Mouse (Mus musculus) embryo, embryonic 10 days (tissue): ENCODE measurements around the gene Vgll3.

Experiments used
- DNase-seq: peaks from one replicate; pipeline ENCODE4 v3.0.0-alpha.2; 2015; ENCODE audit warnings: low spot score

Gene Vgll3

DNA sequence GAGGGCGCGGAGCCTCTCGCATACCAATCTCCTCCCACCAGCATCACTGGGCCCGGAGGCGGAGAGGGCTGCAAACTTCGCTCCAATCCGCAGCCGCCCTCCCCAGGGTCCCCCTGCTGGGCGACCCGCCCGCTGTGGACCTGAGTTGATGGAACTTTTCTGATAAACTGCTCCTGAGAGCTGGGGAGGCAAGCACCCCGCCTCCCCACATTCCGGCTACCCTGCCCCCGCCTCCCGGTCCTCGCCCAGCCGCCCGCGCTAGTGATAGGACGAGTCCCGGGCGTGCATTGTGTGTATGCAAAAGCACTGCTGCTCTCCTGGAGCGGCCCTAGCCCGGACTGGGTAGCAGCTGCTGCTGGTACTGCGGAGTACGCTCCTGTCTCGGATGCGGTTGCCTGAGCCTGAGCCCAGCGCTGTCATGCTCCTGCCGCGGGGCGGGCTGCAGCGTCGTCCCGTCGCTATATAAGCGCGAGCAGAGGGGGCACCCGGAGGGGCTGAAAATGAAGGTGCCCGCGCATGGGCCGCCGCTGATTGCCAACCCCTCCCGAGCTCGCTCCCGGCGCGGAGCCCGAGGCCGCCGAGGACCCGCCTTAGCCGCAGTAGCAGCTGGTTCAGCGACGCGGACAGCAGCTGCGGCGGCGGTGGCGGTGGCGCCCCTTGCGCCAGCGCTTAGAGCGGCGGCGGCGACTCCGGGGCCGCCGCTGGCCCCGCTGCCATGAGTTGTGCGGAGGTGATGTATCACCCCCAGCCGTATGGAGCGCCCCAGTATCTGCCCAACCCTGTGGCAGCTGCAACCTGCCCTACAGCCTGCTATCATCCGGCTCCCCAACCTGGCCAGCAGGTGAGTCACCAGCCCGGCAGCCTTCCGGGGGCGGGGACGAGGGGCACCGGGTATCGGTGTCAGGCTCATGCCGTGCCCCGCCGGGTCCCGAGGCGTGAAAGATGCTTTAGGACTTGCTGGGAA lies at the start of gene Vgll3:
Gene Vgll3 (plus strand): TSS at position 340 of the 964 bp plus-strand sequence.
- peak; percentile 88 for DNase-seq

DNA sequence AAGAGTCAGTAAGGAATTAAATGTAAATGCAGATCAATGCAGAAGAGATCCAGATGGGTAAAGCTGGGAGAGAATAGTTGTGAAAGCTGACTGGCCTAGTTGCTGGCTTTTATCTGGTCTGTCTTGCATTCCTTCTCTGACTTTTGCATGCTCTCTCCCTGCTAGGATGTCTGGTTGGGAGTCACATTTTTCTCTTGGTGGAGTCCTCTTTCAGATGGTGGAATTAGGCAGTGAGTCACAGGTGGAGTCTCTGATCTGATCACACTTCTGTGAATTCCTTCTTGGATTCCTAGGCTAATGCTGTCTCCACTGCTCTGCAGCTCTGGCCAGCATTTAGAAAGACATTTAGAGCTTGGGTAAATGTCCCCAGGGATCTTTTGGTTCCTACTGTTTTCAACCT lies 49.1 kb upstream of the Vgll3 start:
- no peak for DNase-seq

DNA sequence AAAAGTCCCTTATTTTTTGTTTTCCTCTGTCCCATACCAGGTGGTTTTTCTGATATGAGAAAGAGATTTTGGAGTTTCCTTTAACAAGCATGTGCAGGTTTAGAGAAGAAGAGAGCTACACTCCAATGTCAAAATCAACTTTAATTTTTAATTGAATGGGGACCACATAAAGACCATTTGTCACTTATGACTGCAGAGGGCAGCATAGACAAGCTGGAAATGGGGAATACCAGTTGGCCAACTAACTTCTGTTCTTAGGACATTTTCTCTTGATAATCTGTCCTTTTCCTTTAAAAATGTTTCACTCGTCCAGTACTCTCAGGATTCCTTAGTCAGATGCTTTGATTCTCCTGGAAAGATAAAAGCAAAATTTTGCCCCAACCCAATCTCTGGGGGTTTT lies 29.1 kb upstream of the Vgll3 start:
- DNase-seq: no peak

DNA sequence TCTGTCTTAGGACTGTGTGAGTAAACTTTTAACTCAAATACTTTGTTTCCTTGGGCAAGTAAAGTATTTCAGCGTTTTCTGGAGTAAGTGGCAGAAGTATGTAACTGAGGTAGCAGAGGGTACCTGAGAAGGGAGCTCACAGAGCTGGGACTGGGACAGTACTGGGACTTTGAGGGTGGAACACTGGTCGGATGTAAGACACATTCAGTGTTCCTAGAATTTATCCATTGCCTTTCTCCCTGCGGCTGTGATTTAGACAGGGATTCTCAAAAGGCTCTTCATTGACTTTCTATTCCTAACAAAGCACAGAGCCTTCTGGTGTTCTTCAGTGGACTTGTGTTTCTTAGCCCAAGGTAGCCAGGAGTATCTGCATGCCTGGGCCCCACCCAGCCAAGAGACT lies 1.0 kb downstream of the Vgll3 start:
- DNase-seq: no peak

DNA sequence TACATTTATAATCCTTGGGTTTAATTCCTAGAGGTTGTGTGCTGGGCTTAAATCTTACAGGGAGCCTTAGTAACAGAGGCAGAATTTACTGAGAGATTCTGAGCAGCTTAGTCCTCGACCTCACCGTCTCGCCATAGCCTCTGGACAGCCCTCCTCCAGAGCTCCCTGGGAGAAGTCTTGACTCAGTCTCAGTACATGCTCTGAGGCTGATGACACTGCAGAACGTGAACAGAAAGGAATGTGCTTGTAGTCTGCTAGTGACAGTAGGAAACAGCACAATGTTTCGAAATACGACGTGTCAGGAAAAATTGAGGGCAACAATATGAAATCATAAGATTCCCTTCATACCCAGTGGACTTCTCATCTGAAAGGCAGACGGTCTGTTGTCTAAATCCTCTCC lies 3.7 kb downstream of the Vgll3 start:
- no peak for DNase-seq

DNA sequence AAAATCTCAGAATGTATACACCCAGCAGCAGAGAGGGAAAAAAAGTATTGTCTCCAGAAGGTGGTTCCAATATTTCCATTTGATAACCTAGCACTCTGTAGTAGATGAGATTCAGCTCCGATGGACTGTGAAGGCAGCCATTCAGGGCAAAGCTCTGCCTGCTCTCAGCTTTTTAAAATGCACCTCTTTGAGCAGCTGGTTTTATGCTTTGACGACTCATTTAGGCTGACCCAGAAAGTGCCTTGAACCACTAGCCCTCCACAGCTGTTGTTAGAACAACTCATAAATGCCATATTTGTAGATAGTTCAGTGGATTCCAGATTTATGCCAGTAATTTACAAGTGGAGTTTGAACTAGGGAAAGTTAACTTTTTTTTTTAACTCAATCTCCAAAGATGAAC lies 5.7 kb downstream of the Vgll3 start:
- no peak for DNase-seq

DNA sequence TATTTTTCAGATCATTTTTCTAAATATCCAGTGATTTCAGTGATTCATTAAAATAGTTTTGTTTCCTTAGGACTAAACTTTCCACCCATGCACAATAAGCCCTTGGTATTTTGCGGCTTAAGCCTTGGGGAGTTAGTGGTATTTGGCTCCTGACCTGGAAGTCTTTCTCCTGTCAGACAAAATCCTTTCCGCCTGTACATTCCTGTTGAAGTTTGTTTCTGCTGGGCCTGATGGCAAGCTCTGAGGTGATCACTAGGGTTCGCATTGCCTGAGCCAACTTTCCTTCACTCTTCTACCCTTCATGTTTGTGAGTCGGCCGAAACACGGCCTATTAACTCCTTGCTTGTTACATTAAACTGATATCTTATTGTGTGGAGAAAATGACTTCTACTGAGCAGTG lies 8.7 kb downstream of the Vgll3 start:
- no peak for DNase-seq

DNA sequence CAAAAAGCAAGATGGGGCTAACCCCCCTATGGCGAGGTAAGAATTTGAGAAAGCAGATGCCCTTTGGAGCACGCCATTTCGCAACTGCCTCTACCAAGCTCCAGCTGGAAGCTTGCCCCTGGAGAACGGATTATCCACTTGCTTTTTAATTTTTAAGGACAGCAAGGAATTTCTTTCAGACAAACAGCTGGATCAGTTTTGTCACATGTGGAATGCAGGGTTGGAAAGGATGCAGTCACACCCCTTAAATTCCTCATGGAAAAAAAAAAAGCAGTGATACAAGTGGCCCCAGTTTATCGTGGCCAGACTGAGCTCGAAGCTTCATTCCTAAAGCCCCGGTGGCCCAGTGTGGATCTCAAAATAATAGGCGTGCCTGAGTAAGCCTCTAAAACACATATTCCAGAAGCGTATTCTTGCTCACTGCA lies 13.1 kb downstream of the Vgll3 start:
- DNase-seq: no peak

DNA sequence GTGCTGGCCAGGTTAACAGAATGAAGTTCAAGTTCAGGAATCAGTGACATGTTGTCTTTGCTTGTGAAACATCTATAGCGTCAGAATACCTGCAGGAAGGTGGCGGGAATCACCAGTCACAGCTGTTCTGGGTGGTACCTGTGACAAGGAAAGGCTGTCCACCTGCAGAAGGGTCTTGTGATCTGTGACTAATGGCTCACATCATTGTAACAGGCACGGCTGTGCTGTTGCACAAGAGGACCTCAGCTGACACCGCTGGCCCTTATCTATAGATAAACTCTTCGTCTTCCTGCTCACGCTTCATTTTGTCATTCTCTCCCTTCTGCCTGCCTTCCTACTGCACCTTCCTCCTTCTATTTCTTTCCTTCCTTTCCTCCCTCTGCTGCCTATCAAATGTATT lies 14.0 kb downstream of the Vgll3 start:
- DNase-seq: no peak

DNA sequence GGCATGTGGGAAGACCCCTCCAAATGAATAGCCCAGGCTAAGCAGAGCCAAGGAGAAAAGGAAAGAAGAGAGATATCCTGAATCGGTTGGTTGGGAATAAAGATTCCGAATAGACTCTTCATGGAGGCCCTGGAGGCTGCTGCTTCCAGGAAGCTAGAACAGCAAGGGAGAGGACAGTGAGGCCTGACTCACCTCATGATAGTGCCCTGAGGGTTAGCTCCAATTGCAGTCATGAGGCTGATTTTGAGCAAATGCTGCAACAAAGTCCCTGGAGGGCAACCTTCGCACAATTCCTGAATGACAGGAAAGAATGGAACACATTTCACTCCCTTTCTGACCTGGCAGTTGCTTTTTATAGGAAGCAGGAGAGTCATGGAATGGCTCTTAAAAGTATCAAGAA lies 19.7 kb downstream of the Vgll3 start:
- DNase-seq: no peak

DNA sequence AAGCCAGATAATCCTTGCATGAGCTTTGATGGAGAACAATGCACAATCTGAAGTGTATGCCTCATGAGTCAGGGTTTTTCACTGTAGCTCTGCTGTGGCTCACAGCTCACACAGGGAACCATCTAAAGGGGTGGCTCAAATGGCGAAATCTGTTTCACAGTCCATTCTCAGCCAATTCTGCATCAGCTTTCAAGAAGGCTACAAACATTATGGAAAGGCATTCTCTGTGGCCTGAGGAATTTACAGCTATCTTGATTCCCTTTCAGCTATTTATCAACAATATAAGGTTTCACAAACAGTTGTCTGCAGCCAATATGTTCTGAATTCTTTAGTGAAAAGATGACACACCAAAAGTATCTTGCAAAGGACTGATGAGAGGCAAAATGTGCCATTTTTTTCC lies 35.1 kb downstream of the Vgll3 start:
- no peak for DNase-seq

DNA sequence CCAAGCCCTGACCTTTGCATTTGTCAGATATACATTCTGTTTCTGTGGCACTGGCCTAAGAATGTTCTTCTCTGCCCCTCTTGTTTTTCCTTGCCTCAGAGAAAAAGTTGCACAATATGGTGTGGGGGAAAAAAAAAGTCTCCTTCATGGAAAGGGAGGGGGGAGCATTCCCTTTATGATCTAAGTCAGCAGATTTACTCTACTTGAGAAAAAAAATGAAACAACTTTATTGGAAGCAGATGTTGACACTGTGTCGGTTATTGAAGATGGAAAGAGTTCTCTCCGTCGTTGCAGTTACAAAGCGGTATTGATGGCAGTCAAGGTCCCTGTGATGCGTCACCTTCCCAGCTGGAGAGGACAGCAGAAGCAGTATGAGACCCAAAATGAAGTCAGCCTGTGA lies 49.4 kb downstream of the Vgll3 start:
- peak; percentile 45 for DNase-seq

DNA sequence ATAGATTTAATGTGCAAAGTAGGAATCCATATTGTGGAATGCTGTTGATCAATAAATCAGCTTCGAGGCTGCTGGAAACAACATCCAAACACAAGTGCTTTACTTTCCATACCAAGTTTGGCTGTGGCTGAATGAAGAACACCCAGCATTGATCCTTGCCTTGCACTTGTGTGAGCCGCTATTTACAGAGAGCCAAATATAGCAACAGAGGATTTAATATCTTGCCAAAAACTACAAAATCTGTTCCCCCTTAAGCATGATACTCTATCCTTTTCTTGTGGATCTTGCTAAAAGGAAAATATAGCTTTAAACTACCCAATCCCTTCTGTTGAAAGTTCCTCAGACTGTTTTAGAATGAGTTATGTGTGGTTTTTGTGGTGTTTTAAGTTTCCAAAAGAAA lies 52.9 kb downstream of the Vgll3 start:
- DNase-seq: no peak

DNA sequence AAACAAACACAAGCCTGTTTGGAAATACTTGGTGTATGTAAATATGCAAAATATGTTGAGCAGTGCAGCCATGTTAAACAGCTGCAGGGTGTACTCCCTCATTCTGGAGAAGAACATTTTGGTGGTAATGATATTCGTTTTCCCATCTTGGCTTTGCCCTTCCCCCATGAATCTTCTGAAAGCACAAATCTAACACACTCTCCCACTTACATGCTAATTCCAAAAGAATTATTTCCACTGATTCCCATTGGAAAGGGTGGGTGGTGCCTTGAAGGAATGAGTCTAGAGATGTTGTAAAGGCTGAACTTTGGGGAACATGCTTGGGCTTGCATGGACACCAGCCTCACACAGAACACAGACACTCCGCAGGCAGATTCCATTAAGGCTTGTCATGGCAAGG lies 53.9 kb downstream of the Vgll3 start:
- no peak for DNase-seq

DNA sequence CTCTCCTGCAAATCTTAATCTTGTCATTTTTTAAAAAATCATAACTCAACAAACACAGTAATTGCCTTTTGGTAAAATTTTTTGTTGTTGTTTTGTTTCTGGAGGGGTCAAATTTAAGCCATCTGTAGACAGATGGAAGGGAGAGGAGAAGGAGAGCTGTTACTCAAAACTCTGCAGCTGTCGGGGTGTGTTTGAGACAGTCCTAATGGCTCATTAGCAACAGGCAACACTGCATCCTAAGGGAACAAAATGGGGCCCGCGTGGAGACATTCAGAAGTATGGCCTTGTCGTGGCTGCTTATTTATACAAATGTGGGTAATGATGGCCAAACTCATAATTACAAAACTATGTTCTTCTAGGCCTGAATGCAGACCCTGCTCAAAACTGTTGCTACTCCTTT lies 73.9 kb downstream of the Vgll3 start:
- no peak for DNase-seq
